Mouse (Mus musculus) liver, adult 10 weeks (tissue): ENCODE measurements around the gene Ubiad1. TPM values are rescaled to one million over a fixed set of nuclear protein-coding genes. Genes with fewer than 3 reads are reported as not detected.

Source experiments
- polyA plus RNA-seq: library from polyadenylated mRNA; stranded (reverse); fragments of 350-450 nt; fragmentation: Illumina TruSeq; extraction: RNeasy Lipid Tissue Mini Kit (QIAGEN cat#74804); gene quantifications from one replicate; pipeline ENCODE4 v1.2.3, GENCODE M21; 2014; ENCODE audit warnings: low read depth, low replicate concordance

Ubiad1 gene
- 2.2 TPM for polyA plus RNA-seq

GRCm38 (mm10) chr4:148444250-148444967 lies at the start of gene Ubiad1:
TSS of gene Ubiad1 (minus strand) at chr4:148444771.

GRCm38 (mm10) chr4:148448179-148448852 lies 3.7 kb upstream of the Ubiad1 start, which contains the start of gene Mtor:
TSS of gene Mtor (plus strand) at chr4:148448611.

Other genes starting within 250 kb of the Ubiad1 start
- gene Disp3, start 156.8 kb downstream of the Ubiad1 start, polyA plus RNA-seq = not detected
- gene Mtor, start 3.8 kb upstream of the Ubiad1 start, polyA plus RNA-seq = 3.4 TPM
- gene Angptl7, start 55.7 kb upstream of the Ubiad1 start, polyA plus RNA-seq = 0.29 TPM
- 3.7 TPM for gene Exosc10, start 113.7 kb upstream of the Ubiad1 start, polyA plus RNA-seq
- 1.0 TPM for gene Srm, start 146.7 kb upstream of the Ubiad1 start, polyA plus RNA-seq
- gene Masp2, start 157.8 kb upstream of the Ubiad1 start, polyA plus RNA-seq = 116 TPM
- gene Tardbp, start 182.2 kb upstream of the Ubiad1 start, polyA plus RNA-seq = 336 TPM
- not detected for gene Gm572, start 198.5 kb upstream of the Ubiad1 start, polyA plus RNA-seq